Mouse (Mus musculus): ENCODE results near the gene Hoxc5. TPM values are rescaled to one million over a fixed set of nuclear protein-coding genes. Genes with fewer than 3 reads are reported as not detected.

Gene Hoxc5
- polyA plus RNA-seq, 1 experiment = 14.7 TPM

DNA sequence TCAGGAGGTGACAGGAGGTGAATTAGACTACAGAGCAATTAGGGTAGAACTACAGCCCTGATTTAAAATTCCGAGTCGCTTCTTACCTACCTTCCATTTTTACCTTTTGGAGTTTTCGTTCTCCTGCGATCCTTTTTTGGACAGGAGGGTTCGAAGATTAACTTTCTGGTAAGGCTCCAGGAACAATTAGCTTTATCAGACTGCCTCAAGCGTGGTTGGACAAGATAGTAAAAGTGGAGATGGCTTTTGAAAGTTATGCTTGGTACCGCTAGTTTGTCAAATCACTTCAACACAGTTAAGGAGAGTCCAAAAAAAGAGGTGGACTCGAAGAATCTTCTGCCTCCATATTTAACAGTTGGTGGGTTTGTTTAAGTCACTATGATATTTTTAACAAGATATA is 54.3 kb downstream of the Hoxc5 start:
- TF ChIP-seq GATA1 (IDR thresholded peaks at IDR 0.05; ENCODE audit: low read length) = no peak

GRCm38 (mm10) chr15:103024131-103024530 is 56.9 kb downstream of the Hoxc5 start:
- TF ChIP-seq GATA1 (IDR thresholded peaks at IDR 0.05; ENCODE audit: low read length) = no peak

- TF ChIP-seq GATA1 (IDR thresholded peaks at IDR 0.05; ENCODE audit: low read length) = no peak
Measured at GRCm38 (mm10) chr15:103027266-103028235, 60.3 kb downstream of the Hoxc5 start.

DNA sequence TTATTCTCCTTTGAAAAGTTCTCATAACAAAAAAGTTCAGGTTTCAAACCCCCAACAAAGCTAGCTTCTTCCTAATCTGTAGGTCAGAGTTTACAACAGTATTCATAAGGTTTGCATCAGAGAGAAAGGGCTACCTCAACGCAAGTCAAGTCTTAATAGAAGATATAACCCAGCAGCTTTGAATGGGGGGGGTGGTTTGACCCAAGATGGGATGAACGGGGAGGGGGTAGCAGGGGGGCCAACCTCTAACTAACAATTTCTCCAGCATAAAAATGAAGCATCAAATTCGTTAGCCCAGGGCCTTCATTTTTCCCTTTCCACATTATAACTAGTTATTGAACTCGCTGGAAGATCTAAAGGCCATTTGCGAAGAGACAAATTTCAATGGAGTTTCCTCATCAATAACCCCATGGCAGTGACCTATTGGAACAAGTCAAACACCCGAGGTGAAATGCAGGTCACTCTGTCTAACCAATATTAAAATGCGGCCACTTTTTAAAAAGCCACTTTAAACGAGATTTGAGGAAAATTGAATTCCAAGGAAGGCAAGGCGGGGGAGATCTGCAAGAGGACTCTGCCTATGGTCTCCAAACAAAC is 61.8 kb downstream of the Hoxc5 start:
- TF ChIP-seq GATA1 (IDR thresholded peaks at IDR 0.05; ENCODE audit: low read length) = no peak

DNA sequence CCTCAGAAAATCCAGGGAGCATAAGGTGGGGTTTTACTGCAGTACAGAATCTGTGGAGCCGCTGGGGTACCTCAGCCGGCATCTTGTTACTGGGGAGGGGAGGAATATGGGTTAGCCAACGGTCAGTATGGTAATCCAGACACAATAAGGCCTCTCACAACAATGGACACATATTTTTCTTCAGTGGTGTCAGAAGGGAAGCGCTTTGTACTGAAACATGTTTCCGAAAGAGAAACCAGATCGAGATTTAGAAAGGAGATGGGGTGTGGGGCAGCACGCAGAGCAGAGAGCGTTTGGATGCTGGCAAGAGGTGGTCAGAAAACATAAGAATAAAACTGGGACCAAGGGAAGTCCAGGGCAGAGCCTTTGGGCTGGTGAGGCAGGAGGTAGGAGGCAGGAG is 62.9 kb downstream of the Hoxc5 start:
- TF ChIP-seq GATA1 (IDR thresholded peaks at IDR 0.05; ENCODE audit: low read length) = no peak

DNA sequence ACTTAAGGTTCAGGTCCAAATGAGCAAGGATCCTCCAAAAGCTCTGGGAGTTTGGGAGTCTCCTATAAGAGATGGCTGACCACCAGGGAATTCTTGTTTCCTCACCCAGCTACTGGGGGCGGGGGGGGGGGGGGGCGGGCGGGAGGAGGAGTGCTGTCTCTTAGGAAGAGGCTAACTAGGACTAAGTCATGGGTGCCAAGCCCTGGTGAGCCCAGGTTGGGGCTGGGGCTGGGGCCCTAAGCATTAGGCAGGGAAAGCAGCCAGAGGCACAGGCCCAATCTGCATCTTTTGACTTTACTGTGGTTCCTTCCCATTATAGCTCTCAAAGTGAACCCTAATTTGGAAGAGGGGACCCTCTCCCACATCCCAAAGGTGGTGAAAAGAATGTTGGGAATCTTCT is 64.9 kb downstream of the Hoxc5 start:
- no peak for TF ChIP-seq GATA1 (IDR thresholded peaks at IDR 0.05; ENCODE audit: low read length)

GRCm38 (mm10) chr15:103032646-103033575 is 65.7 kb downstream of the Hoxc5 start:
- TF ChIP-seq GATA1 (IDR thresholded peaks at IDR 0.05; ENCODE audit: low read length) = no peak

DNA sequence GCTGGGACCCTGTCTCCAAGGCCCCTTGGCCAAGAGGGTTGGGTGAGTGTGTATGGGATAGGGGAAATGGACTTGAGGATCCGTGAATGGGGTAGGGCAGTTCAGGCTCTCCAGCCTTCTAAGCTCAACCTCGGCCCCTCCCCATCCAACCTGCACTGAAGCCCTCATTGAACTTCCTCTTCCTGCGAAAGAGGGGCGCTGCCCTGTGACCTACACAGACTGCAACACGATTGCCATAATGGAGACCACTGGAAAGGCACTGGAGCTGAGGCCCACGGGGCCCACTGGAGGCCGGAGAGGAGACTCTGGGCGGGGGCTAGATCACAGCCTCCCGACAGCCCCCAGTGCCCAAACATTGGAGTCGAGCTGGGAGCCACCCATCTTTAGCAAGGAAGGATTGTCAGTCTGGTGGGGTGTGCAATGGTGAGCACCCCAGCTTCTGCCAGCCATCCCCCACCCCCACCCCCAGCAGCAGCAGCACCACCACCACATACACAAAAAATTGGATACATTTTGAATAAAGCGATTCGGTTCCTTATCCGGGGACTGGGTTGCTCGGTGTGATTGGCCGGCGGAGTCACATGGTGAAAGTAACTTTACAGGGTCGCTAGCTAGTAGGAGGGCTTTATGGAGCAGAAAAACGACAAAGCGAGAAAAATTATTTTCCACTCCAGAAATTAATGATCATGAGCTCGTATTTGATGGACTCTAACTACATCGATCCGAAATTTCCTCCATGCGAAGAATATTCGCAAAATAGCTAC is 67.0 kb downstream of the Hoxc5 start:
- TF ChIP-seq GATA1 (IDR thresholded peaks at IDR 0.05; ENCODE audit: low read length) = no peak

- TF ChIP-seq GATA1 (IDR thresholded peaks at IDR 0.05; ENCODE audit: low read length) = no peak
Measured at GRCm38 (mm10) chr15:103034807-103035547, 67.7 kb downstream of the Hoxc5 start.

DNA sequence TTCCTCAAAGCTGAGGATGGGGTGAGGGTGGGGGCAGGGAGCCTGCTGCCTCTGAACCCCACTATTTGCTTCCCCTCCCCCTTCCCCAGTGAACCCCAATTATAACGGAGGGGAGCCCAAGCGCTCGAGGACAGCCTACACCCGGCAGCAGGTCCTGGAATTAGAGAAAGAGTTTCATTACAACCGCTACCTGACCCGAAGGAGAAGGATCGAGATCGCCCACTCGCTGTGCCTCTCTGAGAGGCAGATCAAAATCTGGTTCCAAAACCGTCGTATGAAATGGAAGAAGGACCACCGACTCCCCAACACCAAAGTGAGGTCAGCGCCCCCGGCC is 68.3 kb downstream of the Hoxc5 start:
- TF ChIP-seq GATA1 (IDR thresholded peaks at IDR 0.05; ENCODE audit: low read length) = no peak

- TF ChIP-seq GATA1 (IDR thresholded peaks at IDR 0.05; ENCODE audit: low read length) = no peak
Measured at GRCm38 (mm10) chr15:103037579-103037978, 70.3 kb downstream of the Hoxc5 start.

- TF ChIP-seq GATA1 (IDR thresholded peaks at IDR 0.05; ENCODE audit: low read length) = no peak
Measured at GRCm38 (mm10) chr15:103038701-103039480, 71.6 kb downstream of the Hoxc5 start.

GRCm38 (mm10) chr15:103039609-103040008 is 72.4 kb downstream of the Hoxc5 start:
- no peak for TF ChIP-seq GATA1 (IDR thresholded peaks at IDR 0.05; ENCODE audit: low read length)

- TF ChIP-seq GATA1 (IDR thresholded peaks at IDR 0.05; ENCODE audit: low read length) = no peak
Measured at GRCm38 (mm10) chr15:103040601-103041000, 73.4 kb downstream of the Hoxc5 start.

All from G1E-ER4 (cell line).